Mouse (Mus musculus): Measurements from ENCODE around the gene Pcmt1.
A peak's percentile ranks its signal among the peaks of the same experiment; 100 is the strongest.

- no peak for TF ChIP-seq CTCF (IDR thresholded peaks at IDR 0.05; ENCODE audit: low read depth)
- TF ChIP-seq EP300 (IDR thresholded peaks at IDR 0.05; ENCODE audit: low read depth), result 0 out of 2 replicates have a peak, but pooled peaks have one; percentile 4
Measured at GRCm38 (mm10) chr10:7663159-7664026, 17.5 kb downstream of the Pcmt1 start.
